Mouse (Mus musculus): Measurements from ENCODE around the gene Map4k4. TPM values are rescaled to one million over a fixed set of nuclear protein-coding genes. Genes with fewer than 3 reads are reported as not detected.

Gene Map4k4
- polyA plus RNA-seq, 1 experiment from 2014 or later = 14.7 TPM

- H3K4me3 ChIP-seq (ENCODE audit: low read length) = no peak overlapping the region
- 0 out of 2 replicates have a peak, but pooled peaks cover 4% of the 10 kb centered on the region for H3K36me3 ChIP-seq (ENCODE audit: control insufficient read depth, insufficient read depth)
- H3K4me2 ChIP-seq (ENCODE audit: low read depth, low read length) = no peak overlapping the region
- WGBS = 75% methylated on average over 3 of the region's 3 CpGs
- peaks cover 75% of the 10 kb centered on the region for H3K4me1 ChIP-seq (ENCODE audit: control insufficient read depth, insufficient read depth, low read length)
- H3K9me3 ChIP-seq (replicated peaks; ENCODE audit: control insufficient read depth, low read length) = no peaks in the 10 kb centered on the region
- no peaks in the 10 kb centered on the region for H3K27me3 ChIP-seq (ENCODE audit: control insufficient read depth, insufficient read depth, low read length)
- ATAC-seq (replicated peaks; ENCODE audit: extremely low read depth, insufficient read depth, low FRiP score) = no peak
- H3K27ac ChIP-seq (ENCODE audit: low read length) = peak overlapping the region; percentile 19; the same call in 1 of the 2 replicates
- no peak overlapping the region for H3K9ac ChIP-seq (ENCODE audit: low read length)
Observed at GRCm38 (mm10) chr1:39921996-39922395, 21.3 kb downstream of the Map4k4 start.

- Histone ChIP-seq H3K4me1 (ENCODE audit: control insufficient read depth, insufficient read depth, low read length) (peaks cover 73% of the 10 kb centered on the region), H3K27me3 (ENCODE audit: control insufficient read depth, insufficient read depth, low read length) (no peaks in the 10 kb centered on the region), H3K27ac (ENCODE audit: low read length) (peak overlapping the region; percentile 83), H3K4me3 (ENCODE audit: low read length) (no peak overlapping the region; the same call in 1 of the 2 replicates), H3K4me2 (ENCODE audit: low read depth, low read length) (peak overlapping the region; percentile 51), H3K9ac (ENCODE audit: low read length) (peak overlapping the region; percentile 45), H3K9me3 (replicated peaks; ENCODE audit: control insufficient read depth, low read length) (no peaks in the 10 kb centered on the region), H3K36me3 (ENCODE audit: control insufficient read depth, insufficient read depth) (0 out of 2 replicates have a peak, but pooled peaks cover 4% of the 10 kb centered on the region)
- ATAC-seq (replicated peaks; ENCODE audit: extremely low read depth, insufficient read depth, low FRiP score) = peak; percentile 44; the same call in 1 of the 2 replicates
- WGBS = 29% methylated on average over 8 of the region's 8 CpGs
Observed at GRCm38 (mm10) chr1:39922714-39923113, 22.0 kb downstream of the Map4k4 start.

GRCm38 (mm10) chr1:39923395-39924337 lies 23.0 kb downstream of the Map4k4 start:
- peak overlapping the region; percentile 51 for H3K4me2 ChIP-seq (ENCODE audit: low read depth, low read length)
- peak overlapping the region; percentile 17; the same call in 1 of the 2 replicates for H3K4me3 ChIP-seq (ENCODE audit: low read length)
- H3K9me3 ChIP-seq (replicated peaks; ENCODE audit: control insufficient read depth, low read length) = no peaks in the 10 kb centered on the region
- 0 out of 2 replicates have a peak, but pooled peaks cover 4% of the 10 kb centered on the region for H3K36me3 ChIP-seq (ENCODE audit: control insufficient read depth, insufficient read depth)
- peak overlapping the region; percentile 45 for H3K9ac ChIP-seq (ENCODE audit: low read length)
- 10% methylated on average over 15 of the region's 15 CpGs for WGBS
- 0 out of 2 replicates have a peak, but pooled peaks have one; percentile 23 for ATAC-seq (replicated peaks; ENCODE audit: extremely low read depth, insufficient read depth, low FRiP score)
- peak overlapping the region; percentile 83 for H3K27ac ChIP-seq (ENCODE audit: low read length)
- H3K27me3 ChIP-seq (ENCODE audit: control insufficient read depth, insufficient read depth, low read length) = no peaks in the 10 kb centered on the region
- peaks cover 70% of the 10 kb centered on the region for H3K4me1 ChIP-seq (ENCODE audit: control insufficient read depth, insufficient read depth, low read length)

GRCm38 (mm10) chr1:39931055-39931454 lies 30.3 kb downstream of the Map4k4 start:
- Histone ChIP-seq H3K9me3 (replicated peaks; ENCODE audit: control insufficient read depth, low read length) (no peaks in the 10 kb centered on the region), H3K27me3 (ENCODE audit: control insufficient read depth, insufficient read depth, low read length) (no peaks in the 10 kb centered on the region), H3K4me3 (ENCODE audit: low read length) (no peak overlapping the region), H3K27ac (ENCODE audit: low read length) (peak overlapping the region; percentile 37), H3K36me3 (ENCODE audit: control insufficient read depth, insufficient read depth) (no peaks in the 10 kb centered on the region), H3K4me2 (ENCODE audit: low read depth, low read length) (no peak overlapping the region), H3K4me1 (ENCODE audit: control insufficient read depth, insufficient read depth, low read length) (peaks cover 74% of the 10 kb centered on the region), H3K9ac (ENCODE audit: low read length) (no peak overlapping the region)
- 41% methylated on average over 7 of the region's 7 CpGs for WGBS
- ATAC-seq (replicated peaks; ENCODE audit: extremely low read depth, insufficient read depth, low FRiP score) = no peak

GRCm38 (mm10) chr1:39932216-39932739 lies 31.6 kb downstream of the Map4k4 start:
- no peak overlapping the region; the same call in 1 of the 2 replicates for H3K4me2 ChIP-seq (ENCODE audit: low read depth, low read length)
- peaks cover 84% of the 10 kb centered on the region for H3K4me1 ChIP-seq (ENCODE audit: control insufficient read depth, insufficient read depth, low read length)
- no peak overlapping the region for H3K4me3 ChIP-seq (ENCODE audit: low read length)
- no peak for ATAC-seq (replicated peaks; ENCODE audit: extremely low read depth, insufficient read depth, low FRiP score)
- WGBS = 48% methylated on average over 9 of the region's 9 CpGs
- H3K27ac ChIP-seq (ENCODE audit: low read length) = peak overlapping the region; percentile 71
- H3K27me3 ChIP-seq (ENCODE audit: control insufficient read depth, insufficient read depth, low read length) = no peaks in the 10 kb centered on the region
- no peaks in the 10 kb centered on the region for H3K9me3 ChIP-seq (replicated peaks; ENCODE audit: control insufficient read depth, low read length)
- no peak overlapping the region for H3K9ac ChIP-seq (ENCODE audit: low read length)
- no peaks in the 10 kb centered on the region for H3K36me3 ChIP-seq (ENCODE audit: control insufficient read depth, insufficient read depth)

- H3K27me3 ChIP-seq (ENCODE audit: control insufficient read depth, insufficient read depth, low read length) = no peaks in the 10 kb centered on the region
- peak overlapping the region; percentile 71 for H3K27ac ChIP-seq (ENCODE audit: low read length)
- 54% methylated on average over 10 of the region's 10 CpGs for WGBS
- H3K4me2 ChIP-seq (ENCODE audit: low read depth, low read length) = no peak overlapping the region
- ATAC-seq (replicated peaks; ENCODE audit: extremely low read depth, insufficient read depth, low FRiP score) = no peak
- no peak overlapping the region for H3K4me3 ChIP-seq (ENCODE audit: low read length)
- H3K4me1 ChIP-seq (ENCODE audit: control insufficient read depth, insufficient read depth, low read length) = peaks cover 86% of the 10 kb centered on the region
- no peaks in the 10 kb centered on the region for H3K9me3 ChIP-seq (replicated peaks; ENCODE audit: control insufficient read depth, low read length)
- H3K36me3 ChIP-seq (ENCODE audit: control insufficient read depth, insufficient read depth) = no peaks in the 10 kb centered on the region
- no peak overlapping the region for H3K9ac ChIP-seq (ENCODE audit: low read length)
Observed at GRCm38 (mm10) chr1:39932922-39933321, 32.2 kb downstream of the Map4k4 start.

- Histone ChIP-seq H3K4me1 (ENCODE audit: control insufficient read depth, insufficient read depth, low read length) (peaks cover 82% of the 10 kb centered on the region), H3K27ac (ENCODE audit: low read length) (no peak overlapping the region), H3K27me3 (ENCODE audit: control insufficient read depth, insufficient read depth, low read length) (no peaks in the 10 kb centered on the region), H3K9me3 (replicated peaks; ENCODE audit: control insufficient read depth, low read length) (no peaks in the 10 kb centered on the region), H3K36me3 (ENCODE audit: control insufficient read depth, insufficient read depth) (no peaks in the 10 kb centered on the region), H3K9ac (ENCODE audit: low read length) (no peak overlapping the region), H3K4me2 (ENCODE audit: low read depth, low read length) (peak overlapping the region; percentile 68; the same call in 1 of the 2 replicates), H3K4me3 (ENCODE audit: low read length) (no peak overlapping the region)
- 52% methylated on average over 8 of the region's 8 CpGs for WGBS
- ATAC-seq (replicated peaks; ENCODE audit: extremely low read depth, insufficient read depth, low FRiP score) = no peak
Observed at GRCm38 (mm10) chr1:39934954-39935353, 34.2 kb downstream of the Map4k4 start.

GRCm38 (mm10) chr1:39935616-39936015 lies 34.9 kb downstream of the Map4k4 start:
- peak overlapping the region; percentile 68 for H3K4me2 ChIP-seq (ENCODE audit: low read depth, low read length)
- H3K9me3 ChIP-seq (replicated peaks; ENCODE audit: control insufficient read depth, low read length) = no peaks in the 10 kb centered on the region
- ATAC-seq (replicated peaks; ENCODE audit: extremely low read depth, insufficient read depth, low FRiP score) = no peak
- peak overlapping the region; percentile 18; the same call in 1 of the 2 replicates for H3K27ac ChIP-seq (ENCODE audit: low read length)
- peak overlapping the region; percentile 61 for H3K9ac ChIP-seq (ENCODE audit: low read length)
- H3K4me1 ChIP-seq (ENCODE audit: control insufficient read depth, insufficient read depth, low read length) = peaks cover 81% of the 10 kb centered on the region
- WGBS = 7% methylated on average over 9 of the region's 10 CpGs
- no peaks in the 10 kb centered on the region for H3K27me3 ChIP-seq (ENCODE audit: control insufficient read depth, insufficient read depth, low read length)
- peak overlapping the region; percentile 51 for H3K4me3 ChIP-seq (ENCODE audit: low read length)
- no peaks in the 10 kb centered on the region for H3K36me3 ChIP-seq (ENCODE audit: control insufficient read depth, insufficient read depth)
